Mouse (Mus musculus) urinary bladder, postnatal 4 days (tissue): ENCODE results near the gene 1700037H04Rik.

Source experiments
- DNase-seq, 2 experiments: peaks; one replicate each; pipeline ENCODE4 v3.0.0; 2021 to 2022; ENCODE audit warnings: low spot score in 2 of 2

The 1700037H04Rik gene

DNA sequence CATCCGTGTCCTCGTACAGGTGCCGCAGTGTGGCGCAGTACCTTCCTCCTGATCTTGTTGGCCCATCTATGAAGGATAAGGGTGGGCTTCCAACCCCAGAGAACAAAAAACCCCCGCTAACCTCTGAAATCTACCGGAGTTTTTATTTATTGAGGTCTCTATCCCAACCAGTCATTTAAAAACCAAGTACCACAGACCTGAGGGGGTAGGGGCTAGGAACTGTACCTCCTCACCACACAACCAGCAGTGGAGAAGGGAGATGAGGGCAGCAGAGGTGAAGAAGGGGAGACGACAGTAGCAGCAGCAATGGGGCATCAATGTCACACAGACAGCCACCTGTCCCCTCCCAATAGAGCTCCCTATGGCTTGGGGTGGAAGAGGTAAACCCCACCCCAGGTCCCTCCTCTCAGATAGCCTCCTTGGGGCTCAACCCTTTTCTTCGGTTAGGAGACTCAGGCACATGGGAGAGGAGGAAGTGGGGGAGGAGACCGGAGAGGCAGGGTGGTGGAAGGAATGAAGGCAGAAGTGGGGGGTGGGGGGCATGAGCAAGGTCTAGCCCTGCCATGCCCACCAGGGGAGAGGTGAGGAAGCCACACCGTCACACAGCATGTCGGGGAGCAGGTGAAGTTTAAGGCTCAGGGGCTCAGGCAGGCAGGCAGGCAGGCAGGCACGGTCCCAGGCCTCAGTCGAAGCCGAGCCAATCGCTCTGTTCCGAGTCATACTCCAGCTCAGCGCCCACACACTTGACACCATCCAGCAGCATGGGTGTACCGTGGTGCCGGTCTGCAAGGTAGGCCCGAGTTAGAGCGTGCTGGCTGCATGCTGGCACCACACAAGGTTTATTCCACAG, 13.5 kb downstream of the 1700037H04Rik start:
- no peak for DNase-seq

DNA sequence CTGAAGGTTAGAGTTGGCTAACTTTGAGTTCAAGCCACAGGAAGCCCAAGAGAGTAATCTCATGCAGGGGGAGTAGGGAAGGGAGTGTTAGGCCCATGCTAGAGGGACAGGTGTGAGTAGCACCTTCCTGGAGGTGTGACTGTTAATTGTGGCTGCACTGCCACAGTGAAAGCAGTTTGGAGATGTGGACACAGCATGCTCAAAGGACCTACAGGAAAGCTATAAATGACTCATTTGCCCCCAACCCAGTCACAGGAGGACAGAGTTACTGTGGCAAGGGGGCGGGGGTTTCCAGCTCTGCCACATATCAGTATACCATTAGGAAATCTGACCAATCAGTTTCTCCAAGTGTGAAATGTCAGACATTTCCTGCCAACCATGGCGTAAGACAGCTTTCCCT, 14.3 kb downstream of the 1700037H04Rik start:
- no peak for DNase-seq

DNA sequence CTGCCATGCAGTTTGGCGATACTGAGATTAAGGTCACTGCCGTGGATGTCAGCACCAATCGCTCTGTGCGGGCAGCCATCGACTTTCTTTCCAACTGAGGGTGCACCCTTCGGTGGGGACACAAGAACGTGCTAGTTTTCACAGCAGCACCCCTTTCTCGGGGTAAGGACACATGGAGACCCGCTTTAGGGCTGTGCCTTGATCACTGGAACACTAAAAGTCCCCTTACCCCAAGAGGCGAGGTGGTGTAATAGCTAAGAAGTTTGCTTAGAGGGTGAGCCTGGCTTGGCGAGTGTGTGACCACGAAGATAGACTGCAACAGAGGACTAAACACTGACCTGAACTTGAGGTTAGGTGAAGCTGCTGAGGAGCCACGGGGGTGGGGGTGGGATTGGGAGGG, 14.8 kb downstream of the 1700037H04Rik start:
- DNase-seq: no peak

DNA sequence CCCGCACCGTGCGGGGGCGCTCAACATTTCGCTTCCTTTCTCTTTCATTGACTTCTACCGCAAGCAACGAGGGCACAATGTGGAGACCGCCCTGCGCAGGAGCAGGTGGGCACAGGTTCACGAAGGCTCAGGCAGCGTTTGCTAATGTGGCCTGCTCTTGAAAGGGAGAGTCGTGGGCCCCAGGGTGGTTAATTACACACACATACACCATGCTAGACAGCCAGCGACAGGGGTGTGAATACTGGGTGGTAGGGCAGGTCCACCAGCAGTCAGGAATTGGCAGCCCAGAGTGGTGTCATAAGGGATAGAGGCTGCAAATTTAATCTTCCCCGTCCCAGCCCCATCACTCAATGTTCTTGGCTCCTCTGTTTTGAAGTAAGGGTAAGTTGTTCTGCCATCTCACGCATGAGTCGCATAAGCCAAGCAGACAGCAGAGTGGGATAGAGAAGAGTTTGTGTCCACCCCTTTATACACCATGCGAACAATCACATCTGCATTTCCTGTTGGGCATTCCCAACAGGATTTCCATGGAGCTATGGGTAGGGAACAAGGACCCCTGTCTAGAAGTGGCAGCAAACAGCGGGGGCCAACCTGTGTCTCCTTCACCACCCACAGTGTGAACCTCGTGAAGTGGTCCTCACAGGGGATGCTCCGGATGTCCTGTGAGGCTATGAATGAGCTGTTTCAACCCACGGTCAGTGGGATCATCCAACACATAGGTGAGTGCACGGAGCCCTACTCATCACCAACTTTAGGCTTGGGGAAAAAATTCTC, 16.7 kb downstream of the 1700037H04Rik start:
- DNase-seq: no peak

DNA sequence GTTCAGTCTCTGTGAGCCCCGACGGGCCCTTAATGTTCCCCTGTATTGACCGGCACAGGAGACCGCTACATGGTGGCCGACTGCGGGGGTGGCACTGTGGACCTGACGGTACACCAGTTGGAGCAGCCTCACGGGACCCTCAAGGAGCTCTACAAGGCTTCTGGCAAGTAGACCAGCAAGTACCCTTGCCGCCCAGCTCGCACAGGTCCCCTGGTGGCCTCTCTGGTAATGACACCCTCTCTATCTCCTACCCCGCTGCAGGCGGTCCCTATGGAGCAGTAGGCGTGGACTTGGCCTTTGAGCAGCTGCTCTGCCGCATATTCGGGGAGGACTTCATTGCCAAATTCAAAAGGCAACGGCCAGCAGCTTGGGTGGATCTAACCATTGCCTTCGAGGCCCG, 17.3 kb downstream of the 1700037H04Rik start:
- peak; percentile 79 to 90 for DNase-seq

DNA sequence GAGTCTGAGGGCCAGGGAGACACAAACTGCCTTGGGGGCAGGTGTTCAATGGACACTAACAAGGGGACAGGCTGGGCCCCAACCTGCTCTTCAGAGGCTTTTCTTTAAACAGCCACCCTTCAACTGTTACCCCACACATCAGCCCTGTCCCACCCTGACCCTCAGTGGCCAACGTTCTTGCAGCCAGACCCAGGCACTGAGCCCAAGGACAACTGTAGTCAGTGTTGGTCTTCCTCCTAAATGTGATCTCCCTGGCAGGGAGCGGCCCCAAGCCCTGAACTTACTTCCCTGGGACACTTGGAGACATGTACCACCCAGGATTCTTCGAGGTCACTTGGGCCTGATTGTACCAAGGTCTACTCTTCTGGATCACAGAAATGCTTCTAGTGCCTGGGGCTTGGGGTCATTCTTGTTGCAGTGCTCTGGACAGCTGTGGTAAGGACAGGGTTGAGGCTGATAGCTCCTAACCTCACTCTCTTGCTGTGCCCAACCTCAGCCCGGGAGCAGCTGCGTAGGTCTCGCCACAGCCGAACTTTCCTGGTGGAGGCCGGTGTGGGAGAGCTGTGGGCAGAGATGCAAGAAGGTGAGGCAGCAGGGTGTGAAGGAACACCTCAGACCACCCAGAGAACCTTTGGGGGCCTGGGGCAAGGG, 18.4 kb downstream of the 1700037H04Rik start:
- DNase-seq: peak in 1 of 2 experiments; percentile 41

DNA sequence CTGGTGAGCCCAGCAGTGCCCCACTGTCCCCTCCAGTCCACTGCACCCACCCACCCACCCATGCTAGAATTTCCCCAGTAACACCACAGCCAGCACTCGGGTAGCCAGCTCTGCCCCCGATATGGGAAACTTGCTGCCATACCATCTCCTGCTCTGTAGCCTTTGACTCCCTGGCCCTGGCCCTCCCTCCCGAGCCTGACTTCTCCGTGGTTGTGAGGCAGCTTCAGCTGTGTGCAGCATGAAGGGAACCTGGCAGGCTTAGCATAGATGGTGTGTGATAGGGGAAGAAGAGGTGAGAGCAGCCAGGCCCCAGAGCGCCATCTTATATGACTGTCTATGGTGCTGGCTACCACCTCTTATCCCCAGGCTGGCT, 19.4 kb downstream of the 1700037H04Rik start:
- DNase-seq: peak in 1 of 2 experiments; percentile 54

DNA sequence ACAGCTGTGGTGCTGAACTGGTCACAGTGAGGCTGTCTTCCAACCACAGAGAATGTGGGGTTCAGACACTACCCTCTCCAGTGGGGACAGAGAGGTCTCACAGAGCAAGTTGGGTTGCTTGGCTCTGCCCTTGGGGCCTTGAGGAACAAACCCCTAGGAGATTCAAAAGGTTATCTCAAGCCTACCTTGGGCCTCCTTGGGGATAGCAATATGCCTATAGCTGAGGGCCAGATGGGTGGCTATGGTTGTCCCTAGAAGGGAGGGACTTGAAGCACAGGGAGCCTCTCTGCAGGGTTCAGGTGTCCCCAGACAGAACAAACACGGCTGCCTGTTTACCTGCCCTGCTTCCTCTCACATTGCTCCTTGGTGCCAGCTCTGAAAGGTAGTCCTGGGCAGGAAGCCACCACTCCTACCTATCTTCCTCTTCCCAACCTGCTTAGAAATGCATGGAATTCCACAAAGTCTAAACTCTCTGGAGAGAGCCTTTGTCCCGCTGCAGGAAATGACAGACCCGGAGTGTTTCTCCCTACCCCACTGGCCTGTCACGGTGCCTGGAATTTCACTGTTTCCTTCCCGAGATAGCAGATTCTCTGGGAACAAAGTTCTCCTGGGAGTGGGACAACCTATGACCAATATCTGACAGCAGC, 19.9 kb downstream of the 1700037H04Rik start:
- peak in 1 of 2 experiments; percentile 52 for DNase-seq

DNA sequence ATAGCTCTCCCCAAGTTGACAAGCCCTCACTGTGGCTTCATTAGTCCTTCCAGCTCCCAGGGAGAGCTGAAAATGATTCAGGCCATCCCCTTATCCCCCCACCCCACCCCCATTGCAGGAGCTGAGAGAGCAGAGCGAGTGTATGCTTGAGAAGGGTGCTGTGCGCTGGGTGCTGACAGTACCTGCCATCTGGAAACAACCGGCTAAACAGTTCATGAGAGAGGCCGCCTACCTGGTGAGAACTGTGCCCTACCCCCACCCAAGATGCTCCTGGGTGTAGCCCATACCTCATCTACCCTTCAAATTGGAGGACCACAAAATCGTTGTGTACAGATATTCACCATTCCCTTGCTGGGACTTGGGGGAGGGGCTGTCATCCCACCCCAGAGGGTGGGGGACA, 20.6 kb downstream of the 1700037H04Rik start:
- DNase-seq: peak in 1 of 2 experiments; percentile 35

DNA sequence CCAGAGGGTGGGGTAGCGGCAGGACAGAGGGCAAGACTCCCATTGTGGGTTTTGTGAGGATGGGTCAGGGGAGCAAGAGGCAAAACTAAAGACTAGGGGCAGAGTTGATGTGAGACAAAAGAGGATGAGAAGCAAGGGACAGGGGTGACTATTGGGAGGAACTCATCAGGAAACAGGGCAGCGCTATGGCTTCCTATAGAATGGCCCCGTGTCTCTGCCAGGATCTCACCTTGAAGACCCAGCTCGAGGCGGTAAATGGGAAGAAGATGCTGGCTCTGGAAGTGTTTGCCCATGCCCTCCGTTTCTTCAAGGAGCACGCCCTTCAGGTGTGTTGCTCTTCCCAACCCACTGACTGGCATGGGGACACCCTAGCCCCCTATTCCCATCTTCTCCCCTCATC, 21.1 kb downstream of the 1700037H04Rik start:
- DNase-seq: peak in 1 of 2 experiments; percentile 44

DNA sequence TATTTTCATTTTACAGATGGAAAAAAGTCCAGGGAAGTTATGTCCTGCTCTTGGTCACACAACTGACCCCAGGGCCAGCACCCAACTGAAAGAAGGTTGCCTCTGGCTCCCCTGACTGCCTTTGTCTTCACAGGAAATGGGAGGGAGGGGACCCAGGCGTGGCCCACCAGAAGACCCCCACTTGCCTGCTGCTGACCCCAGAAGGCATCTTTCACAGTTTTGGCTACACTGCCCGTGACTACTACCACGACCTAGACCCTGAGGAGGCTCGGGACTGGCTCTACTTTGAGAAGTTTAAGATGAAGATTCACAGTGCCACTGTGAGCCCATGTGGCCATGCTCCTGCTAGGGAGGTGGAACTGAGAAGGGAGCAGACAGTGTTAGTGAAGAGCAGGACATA, 21.6 kb downstream of the 1700037H04Rik start:
- peak; percentile 15 to 52 for DNase-seq

DNA sequence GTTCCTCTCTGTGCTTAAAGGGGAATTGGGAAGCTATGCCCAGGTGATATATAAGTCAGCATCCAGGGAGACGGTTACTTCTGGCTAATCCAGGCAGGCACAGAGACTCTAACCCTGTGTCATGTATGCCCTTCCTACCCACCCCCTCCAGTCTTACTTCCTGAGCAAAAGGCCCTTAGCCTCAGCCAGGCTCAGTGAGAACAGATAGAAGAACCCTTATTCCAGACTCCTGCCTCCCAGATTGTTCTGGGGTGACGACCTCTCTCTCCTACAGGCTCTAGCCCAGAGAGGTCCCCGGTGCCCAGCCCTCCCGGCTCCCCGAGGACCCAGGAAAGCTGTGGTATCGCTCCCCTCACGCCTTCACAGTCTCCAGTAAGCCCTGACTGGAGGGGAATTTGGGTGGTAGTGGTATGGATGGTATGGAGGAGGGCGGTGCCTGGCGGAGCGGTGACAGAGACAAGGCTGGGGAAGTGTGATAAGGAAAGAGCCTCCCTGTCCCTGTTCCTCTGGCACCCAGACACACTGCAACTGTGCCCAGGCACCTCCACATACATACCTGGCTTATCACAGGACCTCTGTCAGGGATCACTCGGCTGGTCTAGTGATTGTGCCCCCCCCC, 24.3 kb downstream of the 1700037H04Rik start:
- DNase-seq: peak; percentile 16 to 58

DNA sequence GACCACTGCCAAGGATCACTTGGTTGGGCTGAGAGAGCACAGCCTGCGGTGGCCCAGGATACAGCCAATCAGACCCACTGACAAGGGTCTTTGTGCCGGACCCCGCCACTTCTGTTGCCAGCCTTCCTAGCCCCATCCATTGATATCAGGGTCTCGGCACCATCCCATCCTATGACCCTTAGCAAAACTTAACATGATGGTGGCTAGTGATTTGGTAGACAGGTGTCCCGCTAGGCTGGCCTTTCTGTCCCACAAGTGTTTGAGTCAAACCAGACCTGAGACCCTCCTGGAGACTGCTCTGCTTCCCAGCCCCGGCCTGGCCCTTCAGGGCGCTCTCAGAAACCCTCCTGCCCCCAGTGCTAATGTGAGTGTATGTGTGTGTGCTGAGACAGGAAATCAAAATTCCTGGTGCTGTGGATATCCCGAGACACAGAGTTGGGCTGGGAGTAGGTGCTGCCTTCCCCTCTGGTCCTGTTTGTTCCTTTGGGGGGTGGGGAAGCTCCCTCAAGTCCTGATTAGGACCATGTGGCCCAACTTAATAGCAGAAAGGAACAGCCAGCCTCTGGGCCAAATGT, 25.0 kb downstream of the 1700037H04Rik start:
- peak; percentile 12 to 56 for DNase-seq

DNA sequence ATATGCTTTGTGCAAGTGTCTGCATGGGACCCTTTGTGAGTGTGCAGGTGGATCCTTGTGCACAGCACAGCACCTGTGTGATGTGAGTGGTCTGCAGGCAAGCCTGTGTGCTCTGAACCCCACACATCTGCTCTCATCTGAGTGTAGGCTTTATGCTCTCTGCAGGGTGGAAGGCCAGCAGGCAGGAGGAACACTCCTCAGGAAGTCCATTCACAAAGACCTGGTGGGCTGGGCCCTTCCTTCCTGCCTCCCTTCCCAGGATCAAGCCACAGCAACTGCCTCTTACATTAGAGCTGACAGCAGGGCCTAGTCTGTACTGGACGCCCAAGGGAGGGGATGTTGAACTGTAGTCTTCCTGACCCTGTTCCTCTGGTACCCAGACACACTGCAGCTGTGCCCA, 25.5 kb downstream of the 1700037H04Rik start:
- peak; percentile 14 to 52 for DNase-seq

DNA sequence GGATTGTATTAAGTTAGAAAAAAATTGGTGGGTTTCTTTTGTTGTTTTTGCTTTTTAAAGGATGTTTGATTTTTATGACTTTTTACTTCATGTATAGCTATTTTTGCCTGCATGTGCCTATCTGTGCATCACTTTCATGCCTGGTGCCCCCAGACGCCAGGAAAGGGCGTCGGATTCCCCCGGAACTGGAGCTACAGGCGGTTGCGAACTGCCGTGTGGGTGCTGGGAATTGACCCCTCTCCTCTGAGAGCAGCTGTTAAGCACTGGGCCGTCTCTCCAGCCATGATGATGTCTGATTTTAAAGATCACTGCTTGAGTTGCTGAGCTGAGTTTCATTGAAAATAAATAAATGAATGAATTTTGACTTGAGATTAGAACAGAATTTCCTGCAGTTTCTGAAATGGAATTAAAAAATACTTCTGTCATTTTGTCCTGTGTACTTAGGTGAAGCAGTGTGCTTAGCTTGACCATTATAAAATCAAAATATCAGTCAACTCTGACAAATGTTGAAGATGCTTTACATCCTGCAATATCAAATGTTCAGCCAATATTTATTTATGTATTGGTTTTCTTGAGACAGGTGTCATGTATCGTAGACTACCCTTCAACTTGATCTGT, 26.8 kb downstream of the 1700037H04Rik start, which contains the start of gene Gm11037:
Gene Gm11037 (plus strand): TSS at position 568 of the 618 bp plus-strand sequence.
- DNase-seq: peak; percentile 5 to 47

DNA sequence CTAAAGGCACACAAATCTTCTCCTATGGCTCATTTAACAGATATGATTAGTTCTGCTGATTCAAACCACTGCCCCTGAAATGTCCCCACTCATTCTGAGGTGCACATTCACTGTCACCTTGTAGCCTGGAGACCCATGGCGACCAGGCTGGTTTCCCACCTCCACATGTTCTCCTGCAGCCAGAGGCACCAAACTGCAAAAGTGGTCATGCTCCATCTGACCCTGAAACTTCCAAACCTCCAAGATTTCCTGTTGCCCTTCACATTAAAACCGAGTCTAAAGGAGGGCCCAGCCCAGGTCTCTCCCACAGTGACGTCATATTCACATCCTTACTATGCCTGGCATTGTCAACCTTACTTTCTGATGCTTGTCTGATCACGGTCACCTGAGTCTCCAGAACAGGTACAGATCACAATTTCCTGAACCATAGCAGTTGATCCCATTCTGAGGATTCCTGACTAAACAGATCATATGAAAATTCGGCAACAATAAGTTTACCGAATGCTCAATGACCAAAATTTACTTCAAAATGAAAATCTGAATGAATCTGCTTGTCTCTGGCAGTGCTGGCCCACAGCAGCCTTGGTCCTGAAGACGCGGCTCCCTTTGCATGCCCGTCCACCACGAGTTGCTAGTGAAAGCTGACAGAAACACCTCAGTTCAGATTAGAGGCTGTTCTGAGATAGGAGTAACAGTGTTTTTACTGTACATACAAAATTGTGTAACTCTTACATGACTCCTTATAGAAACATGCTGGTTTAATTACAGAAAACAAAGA, 27.6 kb downstream of the 1700037H04Rik start:
- DNase-seq: peak in 1 of 2 experiments; percentile 43

DNA sequence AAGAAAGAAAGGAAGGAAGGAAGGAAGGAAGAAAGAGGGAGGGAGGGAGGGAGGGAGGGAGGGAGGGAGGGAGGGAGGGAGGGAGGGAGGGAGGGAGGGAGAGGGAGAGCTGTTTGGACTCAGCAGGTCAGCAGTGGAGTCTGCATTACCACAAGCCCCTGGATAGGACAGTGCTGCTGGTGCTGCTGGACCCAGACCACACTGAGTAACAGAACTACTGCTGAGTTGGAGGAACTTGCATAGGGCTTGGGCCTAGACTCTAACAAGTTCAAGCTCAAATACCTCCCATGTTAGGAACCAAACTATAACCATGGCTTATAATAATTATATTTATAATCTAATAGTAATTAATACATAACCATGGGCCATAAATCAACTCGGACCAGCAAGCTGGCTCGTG, 29.0 kb downstream of the 1700037H04Rik start:
- DNase-seq: no peak

DNA sequence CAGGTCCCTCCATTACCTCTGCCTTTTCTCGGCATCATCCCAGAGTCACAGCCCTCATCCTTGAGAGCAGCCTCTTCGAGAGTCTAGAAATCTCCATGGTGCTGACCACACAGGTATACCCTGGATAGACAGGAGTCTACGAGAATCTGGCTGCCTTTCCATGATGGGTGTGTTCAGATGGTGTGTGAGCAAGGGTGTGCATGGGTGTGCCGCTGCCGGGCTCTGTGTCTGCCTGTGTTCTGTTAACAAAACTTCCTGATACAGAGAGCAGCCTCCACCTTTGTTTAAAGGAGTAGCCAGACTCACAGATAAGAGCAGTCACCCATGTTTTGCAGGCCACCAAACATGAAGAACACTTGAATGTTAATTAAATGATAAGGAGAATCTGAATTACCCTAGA, 30.0 kb downstream of the 1700037H04Rik start:
- peak; percentile 14 to 39 for DNase-seq

DNA sequence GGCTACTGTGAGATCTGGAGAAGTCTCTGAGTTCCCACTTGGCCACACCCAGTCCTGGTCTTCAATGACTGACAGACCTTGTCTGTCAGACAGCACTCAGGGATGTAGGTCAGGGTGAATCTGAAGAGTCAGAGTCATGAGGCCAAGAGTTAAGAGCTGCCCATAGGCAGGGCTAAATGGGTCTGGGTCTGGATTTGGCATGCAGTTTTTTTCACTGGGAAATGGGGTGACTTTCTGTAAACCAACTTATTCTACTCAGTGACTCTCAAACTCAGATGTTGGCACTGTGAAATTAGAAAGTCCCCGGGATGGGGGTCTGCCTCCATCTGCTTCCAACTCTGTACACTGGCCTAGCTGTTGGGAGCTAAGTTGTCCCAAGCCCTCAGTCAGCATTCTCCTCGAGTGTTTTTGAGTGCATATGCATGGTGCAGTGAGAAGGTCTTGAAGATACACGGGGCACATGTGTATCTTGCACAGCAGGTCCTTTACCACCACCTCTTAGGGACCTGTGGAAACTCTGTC, 31.2 kb downstream of the 1700037H04Rik start:
- peak; percentile 13 to 46 for DNase-seq
